Mouse (Mus musculus) E14TG2a.4 (cell line): ENCODE measurements around the gene Mrpl11.

Experiments used
- CTCF ChIP-seq: conservative IDR thresholded peaks from 2 replicates; pipeline ENCODE4 v1.5.1; 2014; ENCODE audit warnings: low read length
- POU5F1 ChIP-seq: IDR thresholded peaks from 2 replicates; pipeline ENCODE4 v1.6.1; 2014; ENCODE audit warnings: low read length, borderline replicate concordance

- TF ChIP-seq CTCF (no peak), POU5F1 (no peak)
Observed at GRCm38 (mm10) chr19:4919652-4920051, 42.3 kb upstream of the Mrpl11 start.
